Mouse (Mus musculus): ENCODE measurements at regions not wholly inside any gene's neighbourhood (a gene's known extent, or its start where the extent isn't known, plus 50 kb on each side); places are given as distances from the start of the nearest gene placed in this dataset.

DNA sequence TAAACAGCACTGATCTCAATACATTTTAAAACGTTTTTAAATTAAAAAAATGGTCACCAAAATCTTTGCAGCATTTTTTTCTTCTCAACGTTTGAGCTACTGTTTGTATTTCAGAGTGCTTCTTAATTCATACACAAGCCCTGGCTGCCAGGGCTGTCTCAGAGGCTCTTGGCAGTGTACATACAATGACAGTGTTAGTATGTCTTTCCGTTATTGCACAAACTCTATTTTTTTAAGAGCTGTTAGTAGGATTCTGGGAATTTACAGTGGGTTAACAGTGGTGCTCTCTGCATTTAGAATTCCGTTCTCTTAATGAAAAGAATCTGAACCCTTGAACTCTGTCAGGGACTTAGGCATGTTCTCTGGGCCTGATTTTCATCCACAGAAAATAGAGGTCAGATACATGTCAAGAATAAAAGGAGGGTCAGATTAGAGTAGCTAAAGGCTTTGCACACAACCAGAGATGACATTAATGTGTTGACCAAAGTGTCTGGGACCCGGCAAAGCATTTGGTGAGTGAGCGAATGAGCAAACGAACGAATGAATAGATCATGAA, 219.5 kb upstream of the Rbms1 start:
- Histone ChIP-seq H3K36me3 (replicated peaks; ENCODE audit: insufficient read depth, low read length) (no peaks in the 10 kb centered on the region), H3K4me1 (ENCODE audit: insufficient read depth) (no peaks in the 10 kb centered on the region), H3K27me3 (ENCODE audit: insufficient read depth, low read length) (no peaks in the 10 kb centered on the region), H3K9me3 (ENCODE audit: low read length) (no peaks in the 10 kb centered on the region), H3K27ac (ENCODE audit: low read depth) (no peak overlapping the region), H3K4me3 (ENCODE audit: low read depth, low read length) (no peak overlapping the region), H3K9ac (replicated peaks) (no peak overlapping the region), H3K4me2 (ENCODE audit: low read depth, low read length) (no peak overlapping the region)
- DNase-seq (no peak), ATAC-seq (no peak)
- TF ChIP-seq CTCF (IDR thresholded peaks at IDR 0.05; ENCODE audit: low read depth) = no peak
- TF ChIP-seq EP300 (IDR thresholded peaks at IDR 0.05; ENCODE audit: low read depth) = no peak
- 64% methylated on average over 8 of the region's 8 CpGs for WGBS (ENCODE audit: insufficient replicate concordance)

DNA sequence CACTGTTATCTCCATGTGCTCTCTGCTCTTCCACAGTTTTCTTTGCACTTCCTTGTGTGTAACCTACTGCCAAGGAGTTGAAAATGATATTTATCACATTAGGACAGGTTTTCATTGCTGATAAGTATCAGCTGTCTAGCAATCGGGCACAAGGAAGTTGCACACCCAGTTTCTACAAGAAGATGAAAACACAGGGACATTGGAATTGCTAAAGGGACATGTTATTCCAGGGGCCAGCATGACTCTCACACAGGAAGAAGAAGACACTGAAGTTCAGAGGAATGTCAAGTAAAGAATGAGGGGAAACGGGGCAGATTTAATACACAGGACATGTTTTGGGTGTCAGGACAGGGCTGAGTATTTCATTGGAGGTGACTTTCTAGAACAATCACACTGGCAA, 214.8 kb upstream of the Rbms1 start:
- WGBS (ENCODE audit: insufficient replicate concordance) = 42% methylated on average over 2 of the region's 2 CpGs
- no peak overlapping the region for H3K4me2 ChIP-seq (ENCODE audit: low read depth, low read length)
- no peak overlapping the region for H3K4me3 ChIP-seq (ENCODE audit: low read depth, low read length)
- H3K36me3 ChIP-seq (replicated peaks; ENCODE audit: insufficient read depth, low read length) = no peaks in the 10 kb centered on the region
- no peak overlapping the region for H3K27ac ChIP-seq (ENCODE audit: low read depth)
- TF ChIP-seq EP300 (IDR thresholded peaks at IDR 0.05; ENCODE audit: low read depth) (no peak), CTCF (IDR thresholded peaks at IDR 0.05; ENCODE audit: low read depth) (no peak)
- H3K9me3 ChIP-seq (ENCODE audit: low read length) = no peaks in the 10 kb centered on the region
- H3K9ac ChIP-seq (replicated peaks) = no peak overlapping the region
- H3K27me3 ChIP-seq (ENCODE audit: insufficient read depth, low read length) = no peaks in the 10 kb centered on the region
- H3K4me1 ChIP-seq (ENCODE audit: insufficient read depth) = no peaks in the 10 kb centered on the region
- DNase-seq (no peak), ATAC-seq (no peak)

DNA sequence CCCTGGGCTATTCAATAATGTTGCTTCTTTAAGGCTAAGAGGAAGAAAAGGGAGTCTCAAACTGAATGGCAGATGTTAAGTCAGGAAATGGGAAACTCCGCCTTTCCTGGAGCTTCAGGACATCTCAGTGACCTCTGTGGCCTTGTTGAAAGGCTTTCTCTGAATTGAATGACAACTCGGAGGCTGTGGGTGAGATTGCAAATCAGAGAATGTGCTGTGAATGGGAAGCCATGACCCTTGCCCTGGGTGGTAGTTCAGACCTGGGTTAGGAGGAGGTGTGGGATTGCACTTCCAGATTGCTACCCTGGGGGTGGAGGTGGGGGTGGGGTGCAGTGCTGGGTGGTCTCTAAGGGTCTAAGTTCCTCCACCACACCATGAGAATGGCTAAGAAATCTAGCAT, 213.8 kb upstream of the Rbms1 start:
- H3K36me3 ChIP-seq (replicated peaks; ENCODE audit: insufficient read depth, low read length) = no peaks in the 10 kb centered on the region
- H3K9ac ChIP-seq (replicated peaks) = no peak overlapping the region
- ATAC-seq (no peak), DNase-seq (no peak)
- H3K27me3 ChIP-seq (ENCODE audit: insufficient read depth, low read length) = no peaks in the 10 kb centered on the region
- no peak overlapping the region for H3K27ac ChIP-seq (ENCODE audit: low read depth)
- no peaks in the 10 kb centered on the region for H3K9me3 ChIP-seq (ENCODE audit: low read length)
- 33% methylated on average over 2 of the region's 2 CpGs for WGBS (ENCODE audit: insufficient replicate concordance)
- no peaks in the 10 kb centered on the region for H3K4me1 ChIP-seq (ENCODE audit: insufficient read depth)
- H3K4me3 ChIP-seq (ENCODE audit: low read depth, low read length) = no peak overlapping the region
- no peak overlapping the region for H3K4me2 ChIP-seq (ENCODE audit: low read depth, low read length)
- TF ChIP-seq EP300 (IDR thresholded peaks at IDR 0.05; ENCODE audit: low read depth) (no peak), CTCF (IDR thresholded peaks at IDR 0.05; ENCODE audit: low read depth) (no peak)

DNA sequence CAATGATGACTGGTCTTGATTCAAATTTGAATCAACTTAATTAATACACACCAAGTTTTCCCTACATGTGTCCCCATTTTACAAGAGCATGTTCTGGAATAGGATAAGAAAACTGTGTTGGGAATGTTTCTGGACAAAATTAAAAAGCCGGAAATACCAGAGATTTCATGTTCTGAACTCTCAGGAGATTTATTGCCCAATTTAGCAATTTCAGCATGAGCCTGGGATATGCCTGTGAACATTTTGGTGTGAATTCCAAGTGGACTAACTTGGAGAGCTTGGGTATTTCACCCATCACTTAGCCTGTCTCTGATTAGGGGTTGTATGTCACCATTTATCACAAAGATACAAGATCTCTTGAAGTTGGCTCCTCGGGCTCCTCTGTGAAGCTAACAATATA, 210.6 kb upstream of the Rbms1 start:
- DNase-seq (no peak), ATAC-seq (no peak)
- Histone ChIP-seq H3K36me3 (replicated peaks; ENCODE audit: insufficient read depth, low read length) (no peaks in the 10 kb centered on the region), H3K4me3 (ENCODE audit: low read depth, low read length) (no peak overlapping the region), H3K4me2 (ENCODE audit: low read depth, low read length) (no peak overlapping the region), H3K4me1 (ENCODE audit: insufficient read depth) (no peaks in the 10 kb centered on the region), H3K9ac (replicated peaks) (no peak overlapping the region), H3K27ac (ENCODE audit: low read depth) (no peak overlapping the region), H3K27me3 (ENCODE audit: insufficient read depth, low read length) (no peaks in the 10 kb centered on the region), H3K9me3 (ENCODE audit: low read length) (no peaks in the 10 kb centered on the region)
- 77% methylated on average over 2 of the region's 2 CpGs for WGBS (ENCODE audit: insufficient replicate concordance)
- TF ChIP-seq CTCF (IDR thresholded peaks at IDR 0.05; ENCODE audit: low read depth) = no peak
- TF ChIP-seq EP300 (IDR thresholded peaks at IDR 0.05; ENCODE audit: low read depth) = no peak

- WGBS (ENCODE audit: insufficient replicate concordance) = 79% methylated on average over 1 of the region's 1 CpGs
- Histone ChIP-seq H3K9ac (replicated peaks) (no peak overlapping the region), H3K4me3 (ENCODE audit: low read depth, low read length) (no peak overlapping the region), H3K36me3 (replicated peaks; ENCODE audit: insufficient read depth, low read length) (no peaks in the 10 kb centered on the region), H3K4me1 (ENCODE audit: insufficient read depth) (no peaks in the 10 kb centered on the region), H3K4me2 (ENCODE audit: low read depth, low read length) (no peak overlapping the region), H3K27me3 (ENCODE audit: insufficient read depth, low read length) (no peaks in the 10 kb centered on the region), H3K27ac (ENCODE audit: low read depth) (no peak overlapping the region), H3K9me3 (ENCODE audit: low read length) (no peaks in the 10 kb centered on the region)
- TF ChIP-seq EP300 (IDR thresholded peaks at IDR 0.05; ENCODE audit: low read depth) = no peak
- no peak for TF ChIP-seq CTCF (IDR thresholded peaks at IDR 0.05; ENCODE audit: low read depth)
- no peak for DNase-seq
- ATAC-seq = no peak
Observed at GRCm38 (mm10) chr2:61161336-61161735, 198.3 kb upstream of the Rbms1 start.

DNA sequence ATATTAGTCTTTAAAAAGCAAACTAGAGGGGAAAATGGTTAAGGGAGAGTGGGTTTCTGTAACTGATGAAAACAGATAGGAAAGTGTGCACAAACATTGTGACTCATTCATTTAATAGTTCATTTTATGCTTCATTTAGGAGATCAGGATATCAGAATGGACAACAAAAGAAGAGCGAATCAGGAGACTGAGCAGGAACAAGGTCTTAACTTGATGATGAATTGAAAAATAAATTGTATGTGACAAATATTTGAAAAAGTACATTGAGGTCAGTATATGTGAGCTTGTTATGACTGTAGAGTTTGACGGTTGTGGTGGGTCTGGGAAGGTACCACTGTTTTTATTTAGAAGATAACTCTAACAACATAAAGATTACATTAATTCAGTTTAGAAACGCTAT, 196.8 kb upstream of the Rbms1 start:
- TF ChIP-seq EP300 (IDR thresholded peaks at IDR 0.05; ENCODE audit: low read depth) (no peak), CTCF (IDR thresholded peaks at IDR 0.05; ENCODE audit: low read depth) (no peak)
- ATAC-seq (no peak), DNase-seq (no peak)
- Histone ChIP-seq H3K9ac (replicated peaks) (no peak overlapping the region), H3K4me1 (ENCODE audit: insufficient read depth) (no peaks in the 10 kb centered on the region), H3K9me3 (ENCODE audit: low read length) (no peaks in the 10 kb centered on the region), H3K27me3 (ENCODE audit: insufficient read depth, low read length) (no peaks in the 10 kb centered on the region), H3K27ac (ENCODE audit: low read depth) (no peak overlapping the region), H3K4me3 (ENCODE audit: low read depth, low read length) (no peak overlapping the region), H3K36me3 (replicated peaks; ENCODE audit: insufficient read depth, low read length) (no peaks in the 10 kb centered on the region), H3K4me2 (ENCODE audit: low read depth, low read length) (no peak overlapping the region)
- 69% methylated on average over 3 of the region's 3 CpGs for WGBS (ENCODE audit: insufficient replicate concordance)
